In genomic region chr2:164426121-164426520, GRCm38 (mm10) we compare ENCODE assay signal across 15 mouse cellular contexts. TPM values are rescaled to one million over a fixed set of nuclear protein-coding genes. Genes with fewer than 3 reads are reported as not detected.
DNase-seq lines count a peak whose midpoint lies in the region; ATAC-seq and TF ChIP-seq lines count a peak whose summit lies in the region.
"Had no signal": no experiment of that assay in that cellular context is flagged by ENCODE, and none has a peak within 500 bp of the region (broad histone marks: within the 10 kb centered on the region; RNA-seq: fewer than 3 reads in every experiment).

No protein-coding gene starts in this region.

- TF ChIP-seq CTCF in intestine, postnatal 0 days (IDR thresholded peaks at IDR 0.05; ENCODE audit: low read depth): no peak
- TF ChIP-seq CTCF in lung, embryonic 14.5 days (IDR thresholded peaks at IDR 0.05; ENCODE audit: low read depth): no peak

- no peak overlapping the region for H3K9ac ChIP-seq in intestine, embryonic 15.5 days
- H3K9ac ChIP-seq in intestine, postnatal 0 days (ENCODE audit: low read depth, low read length): no peak overlapping the region
- H3K9ac ChIP-seq in lung, embryonic 14.5 days: no peak overlapping the region
- no peak overlapping the region for H3K9ac ChIP-seq in limb, embryonic 11.5 days (ENCODE audit: low read length)
- H3K9ac ChIP-seq: embryonic facial prominence, embryonic 15.5 days; forebrain, embryonic 12.5 days; limb, embryonic 12.5 days had no signal

- H3K4me2 ChIP-seq in intestine, embryonic 15.5 days (replicated peaks): no peak overlapping the region
- no peak overlapping the region for H3K4me2 ChIP-seq in intestine, postnatal 0 days (replicated peaks; ENCODE audit: low read depth)
- no peak overlapping the region for H3K4me2 ChIP-seq in lung, embryonic 14.5 days
- no peak overlapping the region for H3K4me2 ChIP-seq in limb, embryonic 11.5 days (ENCODE audit: low read depth, severe bottlenecking)
- H3K4me2 ChIP-seq: embryonic facial prominence, embryonic 15.5 days; forebrain, embryonic 12.5 days; limb, embryonic 12.5 days had no signal

- peaks cover 18% of the 10 kb centered on the region for H3K4me1 ChIP-seq in intestine, embryonic 15.5 days (replicated peaks)
- peaks cover 8% of the 10 kb centered on the region; the same call in 1 of the 2 replicates for H3K4me1 ChIP-seq in intestine, postnatal 0 days (replicated peaks; ENCODE audit: control insufficient read depth, insufficient read depth, low read length)
- peaks cover 8% of the 10 kb centered on the region; the same call in 1 of the 2 replicates for H3K4me1 ChIP-seq in lung, embryonic 14.5 days (ENCODE audit: insufficient read depth)
- H3K4me1 ChIP-seq in limb, embryonic 11.5 days (ENCODE audit: control insufficient read depth, insufficient read depth, low read length): peaks cover 9% of the 10 kb centered on the region; the same call in 1 of the 2 replicates

- no peaks in the 10 kb centered on the region for H3K9me3 ChIP-seq in intestine, embryonic 15.5 days
- no peaks in the 10 kb centered on the region for H3K9me3 ChIP-seq in intestine, postnatal 0 days (ENCODE audit: control insufficient read depth)
- H3K9me3 ChIP-seq in lung, embryonic 14.5 days (ENCODE audit: low read depth, low read length): no peaks in the 10 kb centered on the region
- no peaks in the 10 kb centered on the region for H3K9me3 ChIP-seq in limb, embryonic 11.5 days (ENCODE audit: control insufficient read depth, low read length)
- H3K9me3 ChIP-seq: embryonic facial prominence, embryonic 15.5 days; forebrain, embryonic 12.5 days; limb, embryonic 12.5 days had no signal

- no peak for DNase-seq in lung, embryonic 14.5 days
- no peak for DNase-seq in lung, postnatal 25 days (ENCODE audit: low spot score)
- peak; percentile 85 for DNase-seq in ZHBTc4 (ENCODE audit: low read depth, low spot score)
- DNase-seq in limb, embryonic 11.5 days (ENCODE audit: low spot score): peak; percentile 48
- no peak for DNase-seq in frontal cortex, postnatal 25 days (ENCODE audit: low spot score in 2 of 2)
- DNase-seq: heart, adult 18-20 months; layer of hippocampus, postnatal 36 days; thymus, postnatal 36 days had no signal

- no peak overlapping the region for H3K4me3 ChIP-seq in intestine, embryonic 15.5 days (replicated peaks)
- no peak overlapping the region for H3K4me3 ChIP-seq in intestine, postnatal 0 days (ENCODE audit: low read depth, low read length)
- H3K4me3 ChIP-seq in lung, embryonic 14.5 days (ENCODE audit: low read depth, low read length): no peak overlapping the region
- no peak overlapping the region for H3K4me3 ChIP-seq in limb, embryonic 11.5 days (ENCODE audit: low read depth, low read length)
- H3K4me3 ChIP-seq: embryonic facial prominence, embryonic 15.5 days; forebrain, embryonic 12.5 days; limb, embryonic 12.5 days had no signal

- ATAC-seq in intestine, embryonic 15.5 days: peak; percentile 37; the same call in 1 of the 2 replicates
- no peak for ATAC-seq in intestine, postnatal 0 days
- peak; percentile 53; the same call in 1 of the 2 replicates for ATAC-seq in lung, embryonic 14.5 days (ENCODE audit: insufficient read depth)
- ATAC-seq in limb, embryonic 11.5 days (ENCODE audit: insufficient number of reproducible peaks, low FRiP score, low TSS enrichment, low read depth): no peak
- ATAC-seq in megakaryocyte, adult 5-6 weeks (ENCODE audit: poor library complexity, severe bottlenecking): no peak
- ATAC-seq: hindbrain, embryonic 16.5 days had no signal

- peaks cover 22% of the 10 kb centered on the region for H3K36me3 ChIP-seq in intestine, embryonic 15.5 days
- H3K36me3 ChIP-seq in intestine, postnatal 0 days (ENCODE audit: control insufficient read depth, insufficient read depth): peaks cover 62% of the 10 kb centered on the region
- H3K36me3 ChIP-seq in lung, embryonic 14.5 days (ENCODE audit: insufficient read depth): peaks cover 51% of the 10 kb centered on the region
- no peaks in the 10 kb centered on the region for H3K36me3 ChIP-seq in limb, embryonic 11.5 days (ENCODE audit: control insufficient read depth, insufficient read depth, low read length)
- H3K36me3 ChIP-seq: forebrain, embryonic 12.5 days had no signal

- 28% methylated on average over 12 of the region's 12 CpGs for WGBS in intestine, embryonic 15.5 days
- WGBS in intestine, postnatal 0 days: 30% methylated on average over 12 of the region's 12 CpGs
- 20% methylated on average over 12 of the region's 12 CpGs for WGBS in lung, embryonic 14.5 days
- 20% methylated on average over 12 of the region's 12 CpGs for WGBS in limb, embryonic 11.5 days

- no peaks in the 10 kb centered on the region for H3K27me3 ChIP-seq in intestine, embryonic 15.5 days (replicated peaks)
- H3K27me3 ChIP-seq in intestine, postnatal 0 days (replicated peaks; ENCODE audit: control insufficient read depth, insufficient read depth, low read length): no peaks in the 10 kb centered on the region
- H3K27me3 ChIP-seq in lung, embryonic 14.5 days (ENCODE audit: insufficient read depth, low read length): no peaks in the 10 kb centered on the region
- H3K27me3 ChIP-seq in limb, embryonic 11.5 days (ENCODE audit: control insufficient read depth, insufficient read depth, low read length): no peaks in the 10 kb centered on the region
- H3K27me3 ChIP-seq: embryonic facial prominence, embryonic 15.5 days had no signal

- no peak overlapping the region for H3K27ac ChIP-seq in intestine, embryonic 15.5 days
- no peak overlapping the region for H3K27ac ChIP-seq in intestine, postnatal 0 days (ENCODE audit: low read depth, low read length)
- H3K27ac ChIP-seq in lung, embryonic 14.5 days (ENCODE audit: low read depth): no peak overlapping the region
- H3K27ac ChIP-seq in limb, embryonic 11.5 days (replicated peaks; ENCODE audit: low read depth, low read length): no peak overlapping the region
- H3K27ac ChIP-seq: embryonic facial prominence, embryonic 15.5 days; forebrain, embryonic 12.5 days; limb, embryonic 12.5 days had no signal

RNA-seq across cellular contexts. Expression of gene Sdc4, which starts 17.6 kb away (rescaled TPM):
- 120 and 126 TPM in 2 replicates for polyA plus RNA-seq in intestine, embryonic 15.5 days (2015; fragmentation: Nextera tagmentation; extraction: Ambion mirVana)
- polyA plus RNA-seq in intestine, postnatal 0 days (2015; fragmentation: Nextera tagmentation; extraction: Ambion mirVana): 92.0 and 103 TPM in 2 replicates
- 101 and 103 TPM in 2 replicates for polyA plus RNA-seq in lung, embryonic 14.5 days (2014; fragmentation: Nextera tagmentation; extraction: Ambion mirVana)
- 22.6 and 23.6 TPM in 2 replicates for polyA plus RNA-seq in limb, embryonic 11.5 days (2014; fragmentation: Nextera tagmentation; extraction: Ambion mirVana)
- total RNA-seq in megakaryocyte, adult 5-6 weeks (2015): 0.76 and 0.82 TPM in 2 replicates
- total RNA-seq in megakaryocyte, adult 5-6 weeks (2017): 0.49 and 0.88 TPM in 2 replicates

RNA-seq across cellular contexts. Expression of gene Matn4, which starts 21.2 kb away (rescaled TPM):
- polyA plus RNA-seq in intestine, embryonic 15.5 days (2015; fragmentation: Nextera tagmentation; extraction: Ambion mirVana): 9.3 and 11.0 TPM in 2 replicates
- polyA plus RNA-seq in intestine, postnatal 0 days (2015; fragmentation: Nextera tagmentation; extraction: Ambion mirVana): 1.9 and 2.4 TPM in 2 replicates
- 5.5 and 6.7 TPM in 2 replicates for polyA plus RNA-seq in lung, embryonic 14.5 days (2014; fragmentation: Nextera tagmentation; extraction: Ambion mirVana)
- 2.7 and 3.6 TPM in 2 replicates for polyA plus RNA-seq in limb, embryonic 11.5 days (2014; fragmentation: Nextera tagmentation; extraction: Ambion mirVana)
- total RNA-seq in megakaryocyte, adult 5-6 weeks (2015): not detected in 2 replicates
- not detected in 2 replicates for total RNA-seq in megakaryocyte, adult 5-6 weeks (2017)

RNA-seq across cellular contexts. Expression of gene Rbpjl, which starts 23.2 kb away (rescaled TPM):
- 16.1 and 40.7 TPM in 2 replicates for polyA plus RNA-seq in intestine, embryonic 15.5 days (2015; fragmentation: Nextera tagmentation; extraction: Ambion mirVana)
- polyA plus RNA-seq in intestine, postnatal 0 days (2015; fragmentation: Nextera tagmentation; extraction: Ambion mirVana): 0.12 and 0.16 TPM in 2 replicates
- 4.9 and 5.1 TPM in 2 replicates for polyA plus RNA-seq in lung, embryonic 14.5 days (2014; fragmentation: Nextera tagmentation; extraction: Ambion mirVana)
- 0.04 and 0.16 TPM in 2 replicates for polyA plus RNA-seq in limb, embryonic 11.5 days (2014; fragmentation: Nextera tagmentation; extraction: Ambion mirVana)
- not detected in 2 replicates for total RNA-seq in megakaryocyte, adult 5-6 weeks (2015)
- total RNA-seq in megakaryocyte, adult 5-6 weeks (2017): not detected in 2 replicates
- total RNA-seq: heart, adult 18-20 months had no signal

RNA-seq across cellular contexts. Expression of gene Sys1, which starts 30.6 kb away (rescaled TPM):
- polyA plus RNA-seq in intestine, embryonic 15.5 days (2015; fragmentation: Nextera tagmentation; extraction: Ambion mirVana): 51.1 and 61.9 TPM in 2 replicates
- polyA plus RNA-seq in intestine, postnatal 0 days (2015; fragmentation: Nextera tagmentation; extraction: Ambion mirVana): 58.7 and 62.3 TPM in 2 replicates
- polyA plus RNA-seq in lung, embryonic 14.5 days (2014; fragmentation: Nextera tagmentation; extraction: Ambion mirVana): 65.6 and 68.7 TPM in 2 replicates
- 52.6 and 53.6 TPM in 2 replicates for polyA plus RNA-seq in limb, embryonic 11.5 days (2014; fragmentation: Nextera tagmentation; extraction: Ambion mirVana)
- 50.9 and 52.3 TPM in 2 replicates for total RNA-seq in megakaryocyte, adult 5-6 weeks (2015)
- 14.9 and 20.2 TPM in 2 replicates for total RNA-seq in megakaryocyte, adult 5-6 weeks (2017)

RNA-seq across cellular contexts. Expression of gene Gm20458, which starts 34.6 kb away (rescaled TPM):
- polyA plus RNA-seq in intestine, embryonic 15.5 days (2015; fragmentation: Nextera tagmentation; extraction: Ambion mirVana): 9.4 and 18.5 TPM in 2 replicates
- polyA plus RNA-seq in intestine, postnatal 0 days (2015; fragmentation: Nextera tagmentation; extraction: Ambion mirVana): 21.4 and 29.1 TPM in 2 replicates
- 14.4 and 14.9 TPM in 2 replicates for polyA plus RNA-seq in lung, embryonic 14.5 days (2014; fragmentation: Nextera tagmentation; extraction: Ambion mirVana)
- 2.8 and 3.6 TPM in 2 replicates for polyA plus RNA-seq in limb, embryonic 11.5 days (2014; fragmentation: Nextera tagmentation; extraction: Ambion mirVana)
- not detected in 2 replicates for total RNA-seq in megakaryocyte, adult 5-6 weeks (2015)
- total RNA-seq in megakaryocyte, adult 5-6 weeks (2017): not detected in 2 replicates

Comparison
In these comparisons a context has a peak if more than half of its experiments do, and no peak if none do; other contexts are left out.
1. ATAC-seq: peak in intestine, embryonic 15.5 days (single experiment) and lung, embryonic 14.5 days (single experiment); none in intestine, postnatal 0 days (single experiment), limb, embryonic 11.5 days (single experiment) and megakaryocyte, adult 5-6 weeks (single experiment).
2. DNase-seq: peak in ZHBTc4 (single experiment) and limb, embryonic 11.5 days (single experiment); none in lung, embryonic 14.5 days (single experiment), lung, postnatal 25 days (single experiment) and frontal cortex, postnatal 25 days (0 of 2).